Mouse (Mus musculus) brain, embryonic 14.5 days (tissue): ENCODE data around the gene B4galnt1.

Experiments
- CTCF ChIP-seq: fragments of 200-500 bp; IDR thresholded peaks from 2 replicates; pipeline ENCODE4 v1.5.1; 2012; ENCODE audit warnings: inconsistent platforms, mild to moderate bottlenecking, moderate library complexity, borderline replicate concordance; ENCODE audit not compliant: insufficient read depth, insufficient read length; ENCODE audit errors: extremely low read depth
- POLR2A ChIP-seq: fragments of 200-500 bp; IDR thresholded peaks from 2 replicates; pipeline ENCODE4 v1.6.1; 2012; ENCODE audit warnings: mild to moderate bottlenecking, inconsistent platforms, borderline replicate concordance; ENCODE audit not compliant: poor library complexity, insufficient read depth, insufficient read length, severe bottlenecking; ENCODE audit errors: extremely low read depth

GRCm38 (mm10) chr10:127203106-127203505, 38.1 kb downstream of the B4galnt1 start:
- TF ChIP-seq CTCF, result no peak
- TF ChIP-seq POLR2A, result no peak
